Mouse (Mus musculus) ES-Bruce4 (cell line): ENCODE measurements around the gene Olig2. TPM values are rescaled to one million over a fixed set of nuclear protein-coding genes. Genes with fewer than 3 reads are reported as not detected.
A peak's percentile ranks its signal among the peaks of the same experiment; 100 is the strongest.

Experiments used
- H3K27ac ChIP-seq: 2 replicates; pipeline ENCODE4 v1.5.1; 2012; ENCODE audit warnings: low read length, inconsistent platforms; ENCODE audit not compliant: insufficient read depth
- H3K27me3 ChIP-seq: 2 replicates; pipeline ENCODE4 v1.6.1; 2012; ENCODE audit warnings: mild to moderate bottlenecking, low read length, inconsistent platforms; ENCODE audit not compliant: control insufficient read depth, poor library complexity, insufficient read depth, severe bottlenecking
- H3K36me3 ChIP-seq: 2 replicates; pipeline ENCODE4 v1.6.1; 2012; ENCODE audit warnings: inconsistent platforms, mild to moderate bottlenecking, low read length, moderate library complexity; ENCODE audit not compliant: control insufficient read depth, poor library complexity, insufficient read depth, severe bottlenecking
- H3K4me1 ChIP-seq: one replicate; pipeline ENCODE4 v1.8.1; 2011; ENCODE audit warnings: low read length; ENCODE audit not compliant: control insufficient read depth, insufficient read depth
- H3K4me3 ChIP-seq: 2 replicates; pipeline ENCODE4 v1.5.1; 2011; ENCODE audit warnings: low read depth, mild to moderate bottlenecking, low read length
- H3K9ac ChIP-seq: 2 replicates; pipeline ENCODE4 v1.6.1; 2012; ENCODE audit warnings: low read depth, mild to moderate bottlenecking, inconsistent platforms; ENCODE audit not compliant: poor library complexity, severe bottlenecking
- H3K9me3 ChIP-seq: replicated peaks from 2 replicates; pipeline ENCODE4 v1.6.1; 2012; ENCODE audit warnings: mild to moderate bottlenecking, low read length, inconsistent platforms; ENCODE audit not compliant: control insufficient read depth, poor library complexity, insufficient read depth, severe bottlenecking
- CTCF ChIP-seq: IDR thresholded peaks from one replicate; pipeline ENCODE4 v1.8.1; 2011; ENCODE audit warnings: low read depth, low read length
- EP300 ChIP-seq: IDR thresholded peaks from 2 replicates; pipeline ENCODE4 v1.6.1; 2011; ENCODE audit warnings: low read depth, low read length; ENCODE audit not compliant: insufficient read depth
- POLR2A ChIP-seq: IDR thresholded peaks from one replicate; pipeline ENCODE4 v1.8.1; 2011; ENCODE audit warnings: low read length; ENCODE audit not compliant: insufficient read depth
- polyA plus RNA-seq: library from polyadenylated mRNA; stranded (reverse); fragments of >200 nt; gene quantifications from 2 replicates; pipeline ENCODE4 v1.2.4, GENCODE M21; 2011; ENCODE audit warnings: low read depth; ENCODE audit not compliant: missing spikeins, insufficient read depth, insufficient read length

The Olig2 gene
- polyA plus RNA-seq, 1 experiment = 26.2 TPM

DNA sequence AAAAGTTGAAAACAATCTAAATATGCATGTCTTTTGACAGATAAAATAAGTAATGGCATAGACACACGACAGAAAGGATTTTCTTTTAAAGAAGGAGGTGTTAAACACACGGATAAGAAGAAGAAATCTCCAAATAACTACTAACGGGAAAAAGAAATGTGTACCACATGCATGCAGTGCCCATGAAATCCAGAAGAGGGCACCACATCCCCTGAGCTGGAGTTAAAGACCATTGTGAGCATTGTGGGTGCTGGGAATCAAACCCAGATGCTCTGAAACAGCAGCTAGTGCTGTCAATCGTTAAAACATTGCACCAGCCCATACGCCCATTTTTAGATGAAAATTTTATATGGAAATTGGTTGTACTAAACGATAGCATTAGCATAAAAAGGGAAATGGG is 7.3 kb upstream of the Olig2 start:
- Histone ChIP-seq H3K4me3 (no peak overlapping the region), H3K4me1 (peaks cover 4% of the 10 kb centered on the region), H3K9me3 (no peaks in the 10 kb centered on the region), H3K36me3 (no peaks in the 10 kb centered on the region), H3K27me3 (no peaks in the 10 kb centered on the region), H3K27ac (no peak overlapping the region), H3K9ac (no peak overlapping the region)
- peak; percentile 50 for TF ChIP-seq CTCF
- TF ChIP-seq POLR2A = no peak

- Histone ChIP-seq H3K27me3 (no peaks in the 10 kb centered on the region), H3K9me3 (no peaks in the 10 kb centered on the region), H3K27ac (no peak overlapping the region), H3K4me3 (no peak overlapping the region), H3K9ac (0 out of 2 replicates have a peak overlapping the region, but pooled peaks have one; percentile 17), H3K36me3 (no peaks in the 10 kb centered on the region), H3K4me1 (peaks cover 4% of the 10 kb centered on the region)
- no peak for TF ChIP-seq POLR2A
- TF ChIP-seq CTCF = no peak
- no peak for TF ChIP-seq EP300
Observed at GRCm38 (mm10) chr16:91219246-91219645, 6.0 kb upstream of the Olig2 start.

DNA sequence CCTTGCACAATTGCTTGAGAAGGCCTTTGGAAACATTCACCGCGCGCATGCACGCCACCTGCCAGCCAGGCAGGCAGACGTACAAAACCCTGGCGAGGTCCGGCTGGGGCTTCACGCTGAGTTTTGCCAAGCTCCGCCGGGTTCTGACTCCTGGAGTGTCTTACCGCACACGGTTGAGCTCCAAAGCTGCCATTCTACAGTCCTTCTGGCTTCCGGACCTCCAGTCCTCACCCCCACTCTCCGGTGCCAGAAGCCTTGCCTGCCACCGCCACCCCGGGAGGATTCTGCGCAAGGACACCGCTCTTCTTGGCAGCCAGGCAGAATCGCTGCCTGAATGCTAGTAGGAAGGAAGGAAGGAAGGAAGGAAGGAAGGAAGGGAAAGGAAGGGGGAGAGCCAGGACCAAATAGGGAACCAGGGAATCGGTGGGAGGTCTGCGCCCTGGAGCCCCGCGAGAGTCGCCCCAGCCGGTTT is 3.0 kb upstream of the Olig2 start:
- H3K27me3 ChIP-seq = no peaks in the 10 kb centered on the region
- H3K4me1 ChIP-seq = peaks cover 4% of the 10 kb centered on the region
- H3K9ac ChIP-seq = peak overlapping the region; percentile 62
- peak overlapping the region; percentile 60 for H3K4me3 ChIP-seq
- no peaks in the 10 kb centered on the region for H3K9me3 ChIP-seq
- TF ChIP-seq EP300 (no peak), POLR2A (no peak), CTCF (no peak)
- H3K36me3 ChIP-seq = peaks cover 5% of the 10 kb centered on the region; the same call in 1 of the 2 replicates
- no peak overlapping the region for H3K27ac ChIP-seq

DNA sequence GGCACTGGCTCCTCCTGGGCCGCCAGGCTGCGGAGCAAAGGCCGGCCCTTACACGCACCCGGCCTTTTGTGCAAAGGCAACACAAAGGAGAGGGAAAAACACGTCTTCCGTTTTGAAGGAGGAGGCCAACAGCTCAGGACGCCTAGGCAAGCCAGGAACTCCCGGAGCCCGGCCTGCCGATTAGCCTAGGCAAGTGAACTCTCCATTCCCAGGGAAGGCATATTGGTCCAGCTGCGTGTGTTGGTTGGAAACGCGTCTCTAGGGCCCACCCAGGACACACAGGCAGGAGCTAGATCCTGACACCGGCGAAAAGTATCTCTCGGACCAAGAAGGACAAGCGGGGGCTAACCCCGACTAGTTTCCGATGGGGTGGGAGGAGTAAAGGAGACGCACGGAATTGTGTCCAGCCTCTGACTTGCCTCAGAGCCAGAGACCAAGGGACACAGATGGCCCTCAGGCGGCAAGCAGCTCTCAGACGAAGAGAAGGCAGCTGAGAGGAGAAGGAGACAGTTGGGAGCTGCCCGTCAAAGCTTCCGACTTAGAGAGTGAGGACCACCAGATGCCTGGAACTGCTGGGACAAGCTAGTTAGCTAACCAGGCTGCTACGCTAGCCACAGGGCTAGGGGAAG is 2.5 kb upstream of the Olig2 start:
- Histone ChIP-seq H3K27ac (no peak overlapping the region), H3K36me3 (peaks cover 10% of the 10 kb centered on the region; the same call in 1 of the 2 replicates), H3K9me3 (no peaks in the 10 kb centered on the region), H3K4me1 (peaks cover 4% of the 10 kb centered on the region), H3K9ac (peak overlapping the region; percentile 62), H3K27me3 (no peaks in the 10 kb centered on the region), H3K4me3 (peak overlapping the region; percentile 60)
- TF ChIP-seq POLR2A (no peak), EP300 (no peak), CTCF (no peak)

GRCm38 (mm10) chr16:91223327-91224067 is 1.8 kb upstream of the Olig2 start:
- Histone ChIP-seq H3K4me1 (peaks cover 4% of the 10 kb centered on the region), H3K9ac (peak overlapping the region; percentile 62), H3K27me3 (no peaks in the 10 kb centered on the region), H3K9me3 (no peaks in the 10 kb centered on the region), H3K4me3 (peak overlapping the region; percentile 60), H3K27ac (no peak overlapping the region), H3K36me3 (peaks cover 16% of the 10 kb centered on the region; the same call in 1 of the 2 replicates)
- no peak for TF ChIP-seq CTCF
- no peak for TF ChIP-seq POLR2A
- no peak for TF ChIP-seq EP300

DNA sequence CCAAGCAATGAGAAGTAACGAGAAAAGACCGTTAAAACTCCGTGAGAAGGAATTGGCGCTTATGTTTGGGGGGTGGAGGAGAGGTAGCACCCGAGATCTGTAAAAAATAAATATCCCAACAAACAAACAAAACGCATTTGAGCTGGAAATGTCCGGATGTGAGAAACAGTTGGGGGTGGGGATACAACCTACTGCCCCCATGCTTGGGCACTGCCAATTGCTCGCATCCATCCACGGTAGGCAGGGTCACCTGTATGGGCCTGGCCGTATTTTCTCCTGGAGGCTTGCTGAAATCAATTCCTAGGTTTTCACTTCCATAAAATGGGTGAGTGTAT is 1.2 kb upstream of the Olig2 start:
- no peaks in the 10 kb centered on the region for H3K9me3 ChIP-seq
- no peak overlapping the region for H3K27ac ChIP-seq
- H3K27me3 ChIP-seq = no peaks in the 10 kb centered on the region
- TF ChIP-seq POLR2A = no peak
- TF ChIP-seq EP300 = no peak
- TF ChIP-seq CTCF = no peak
- H3K9ac ChIP-seq = no peak overlapping the region
- peaks cover 20% of the 10 kb centered on the region; the same call in 1 of the 2 replicates for H3K36me3 ChIP-seq
- H3K4me1 ChIP-seq = peaks cover 4% of the 10 kb centered on the region
- no peak overlapping the region for H3K4me3 ChIP-seq
